ENCODE assay signal across 19 mouse cellular contexts in genomic region chr9:24775001-24775400, GRCm38 (mm10). TPM values are rescaled to one million over a fixed set of nuclear protein-coding genes. Genes with fewer than 3 reads are reported as not detected.
A peak's percentile ranks its signal among the peaks of the same experiment; 100 is the strongest.
DNase-seq lines count a peak whose midpoint lies in the region; ATAC-seq lines count a peak whose summit lies in the region.
"Had no signal": no experiment of that assay in that cellular context is flagged by ENCODE, and none has a peak within 500 bp of the region (broad histone marks: within the 10 kb centered on the region; RNA-seq: fewer than 3 reads in every experiment).

No protein-coding gene starts in this region.

- peaks cover 91% of the 10 kb centered on the region for H3K27me3 ChIP-seq in forebrain, embryonic 15.5 days
- H3K27me3 ChIP-seq in forebrain, embryonic 13.5 days, result peaks cover 98% of the 10 kb centered on the region
- no peaks in the 10 kb centered on the region for H3K27me3 ChIP-seq in heart, embryonic 14.5 days (ENCODE audit: control insufficient read depth, insufficient read depth, low read length)
- H3K27me3 ChIP-seq in heart, embryonic 16.5 days (ENCODE audit: control insufficient read depth, insufficient read depth, low read length), result peaks cover 17% of the 10 kb centered on the region
- H3K27me3 ChIP-seq: CH12.LX had no signal

- WGBS in forebrain, embryonic 15.5 days, result under 1% methylated on average over 9 of the region's 9 CpGs
- WGBS in forebrain, embryonic 13.5 days, result 0% methylated on average over 9 of the region's 9 CpGs
- WGBS in heart, embryonic 14.5 days, result 4% methylated on average over 9 of the region's 9 CpGs
- WGBS in heart, embryonic 16.5 days, result 6% methylated on average over 9 of the region's 9 CpGs

- H3K4me2 ChIP-seq in forebrain, embryonic 15.5 days (replicated peaks), result no peak overlapping the region
- H3K4me2 ChIP-seq in forebrain, embryonic 13.5 days, result no peak overlapping the region
- H3K4me2 ChIP-seq in heart, embryonic 14.5 days (ENCODE audit: low read length), result peak overlapping the region; percentile 92
- H3K4me2 ChIP-seq in heart, embryonic 16.5 days (ENCODE audit: low read depth, low read length), result peak overlapping the region; percentile 65

- 0 out of 2 replicates have a peak, but pooled peaks have one; percentile 3 for ATAC-seq in forebrain, embryonic 15.5 days (replicated peaks)
- ATAC-seq in forebrain, embryonic 13.5 days, result no peak
- no peak for ATAC-seq in heart, embryonic 14.5 days (ENCODE audit: insufficient number of reproducible peaks, insufficient read depth, low FRiP score, low read depth)
- ATAC-seq in heart, embryonic 16.5 days (replicated peaks; ENCODE audit: extremely low read depth, insufficient read depth, low FRiP score), result no peak

- H3K4me1 ChIP-seq in forebrain, embryonic 15.5 days, result peaks cover 30% of the 10 kb centered on the region
- H3K4me1 ChIP-seq in forebrain, embryonic 13.5 days, result peaks cover 29% of the 10 kb centered on the region
- peaks cover 5 to 28% of the 10 kb centered on the region in 2 experiments for H3K4me1 ChIP-seq in heart, embryonic 14.5 days (ENCODE audit: control insufficient read depth in 2 of 2, insufficient read depth in 2 of 2, low read length in 2 of 2)
- peaks cover 19% of the 10 kb centered on the region for H3K4me1 ChIP-seq in heart, embryonic 16.5 days (ENCODE audit: control insufficient read depth, insufficient read depth, low read length)

- no peak overlapping the region for H3K9ac ChIP-seq in forebrain, embryonic 15.5 days (replicated peaks)
- no peak overlapping the region for H3K9ac ChIP-seq in forebrain, embryonic 13.5 days
- H3K9ac ChIP-seq in heart, embryonic 14.5 days (ENCODE audit: low read length), result peak overlapping the region; percentile 100
- peak overlapping the region; percentile 87 for H3K9ac ChIP-seq in heart, embryonic 16.5 days (ENCODE audit: low read length)
- H3K9ac ChIP-seq: hindbrain, embryonic 12.5 days; neural tube, embryonic 12.5 days had no signal

- no peak overlapping the region for H3K27ac ChIP-seq in forebrain, embryonic 15.5 days (replicated peaks)
- no peak overlapping the region for H3K27ac ChIP-seq in forebrain, embryonic 13.5 days
- peak overlapping the region; percentile 97 to 99 for H3K27ac ChIP-seq in heart, embryonic 14.5 days (replicated peaks in 1 of 2; ENCODE audit: control insufficient read depth in 1 of 2, insufficient read depth in 1 of 2, low read depth in 2 of 2, low read length in 2 of 2)
- H3K27ac ChIP-seq in heart, embryonic 16.5 days (ENCODE audit: low read length), result peak overlapping the region; percentile 99
- H3K27ac ChIP-seq: hindbrain, embryonic 12.5 days; left cerebral cortex, adult 2 months; neural tube, embryonic 12.5 days had no signal

- DNase-seq in heart, postnatal 4 days, result no peak
- DNase-seq in lung, postnatal 25 days (ENCODE audit: low spot score), result peak; percentile 3
- DNase-seq in lung, postnatal 14 days, result no peak
- DNase-seq in cerebellum, adult 18-20 months, result no peak
- DNase-seq: adrenal gland, postnatal 14 days; gastrocnemius, postnatal 25 days; kidney, adult 8-10 months; kidney, postnatal 36 days; layer of hippocampus, adult 9-11 months; thymus, postnatal 14 days had no signal

- no peaks in the 10 kb centered on the region for H3K9me3 ChIP-seq in forebrain, embryonic 15.5 days
- H3K9me3 ChIP-seq in forebrain, embryonic 13.5 days (replicated peaks), result no peaks in the 10 kb centered on the region
- H3K9me3 ChIP-seq in heart, embryonic 14.5 days (ENCODE audit: control insufficient read depth, low read length), result no peaks in the 10 kb centered on the region
- no peaks in the 10 kb centered on the region for H3K9me3 ChIP-seq in heart, embryonic 16.5 days (replicated peaks; ENCODE audit: control insufficient read depth, low read length)
- H3K9me3 ChIP-seq: hindbrain, embryonic 12.5 days; neural tube, embryonic 12.5 days had no signal

- no peaks in the 10 kb centered on the region for H3K36me3 ChIP-seq in forebrain, embryonic 15.5 days
- no peaks in the 10 kb centered on the region for H3K36me3 ChIP-seq in forebrain, embryonic 13.5 days (ENCODE audit: poor library complexity, severe bottlenecking)
- peaks cover 18% of the 10 kb centered on the region for H3K36me3 ChIP-seq in heart, embryonic 14.5 days (ENCODE audit: control insufficient read depth, insufficient read depth, low read length)
- no peaks in the 10 kb centered on the region for H3K36me3 ChIP-seq in heart, embryonic 16.5 days (ENCODE audit: control insufficient read depth, insufficient read depth)
- H3K36me3 ChIP-seq: hindbrain, embryonic 12.5 days; neural tube, embryonic 12.5 days had no signal

- H3K4me3 ChIP-seq in forebrain, embryonic 15.5 days, result no peak overlapping the region
- no peak overlapping the region for H3K4me3 ChIP-seq in forebrain, embryonic 13.5 days
- peak overlapping the region; percentile 88 to 96 for H3K4me3 ChIP-seq in heart, embryonic 14.5 days (ENCODE audit: control insufficient read depth in 1 of 2, insufficient read depth in 1 of 2, low read depth in 1 of 2, low read length in 2 of 2)
- peak overlapping the region; percentile 74 for H3K4me3 ChIP-seq in heart, embryonic 16.5 days (ENCODE audit: low read length)
- H3K4me3 ChIP-seq: left cerebral cortex, adult 2 months had no signal

RNA-seq across cellular contexts. Expression of gene Tbx20, which starts 0.9 kb away (rescaled TPM):
- 0.03 and 0.04 TPM in 2 replicates for polyA plus RNA-seq in forebrain, embryonic 15.5 days (2015; fragmentation: Nextera tagmentation; extraction: Ambion mirVana)
- polyA plus RNA-seq in forebrain, embryonic 13.5 days (2015; fragmentation: Nextera tagmentation; extraction: Ambion mirVana), result 0.01 and 0.30 TPM in 2 replicates
- polyA plus RNA-seq in heart, embryonic 14.5 days (2014; fragmentation: Nextera tagmentation; extraction: Ambion mirVana), result 69.0 and 80.6 TPM in 2 replicates
- 100 to 1,000 TPM; 341 to 376 TPM for total RNA-seq in heart, postnatal 4 days (2021)
- polyA plus RNA-seq in heart, embryonic 16.5 days (2015; fragmentation: Nextera tagmentation; extraction: Ambion mirVana), result 67.6 and 68.9 TPM in 2 replicates
- total RNA-seq: CH12.LX; gastrocnemius, postnatal 25 days; left cerebral cortex, adult 2 months; MEL had no signal

Comparison
In these comparisons a context has a peak if more than half of its experiments do, and no peak if none do; other contexts are left out.
1. H3K27ac ChIP-seq: peak in heart, embryonic 14.5 days (2 of 2) and heart, embryonic 16.5 days (single experiment); none in forebrain, embryonic 15.5 days (single experiment) and forebrain, embryonic 13.5 days (single experiment).
2. H3K4me2 ChIP-seq: peak in heart, embryonic 14.5 days (single experiment) and heart, embryonic 16.5 days (single experiment); none in forebrain, embryonic 15.5 days (single experiment) and forebrain, embryonic 13.5 days (single experiment).
3. H3K4me3 ChIP-seq: peak in heart, embryonic 14.5 days (2 of 2) and heart, embryonic 16.5 days (single experiment); none in forebrain, embryonic 15.5 days (single experiment) and forebrain, embryonic 13.5 days (single experiment).
4. H3K9ac ChIP-seq: peak in heart, embryonic 14.5 days (single experiment) and heart, embryonic 16.5 days (single experiment); none in forebrain, embryonic 15.5 days (single experiment) and forebrain, embryonic 13.5 days (single experiment).
5. RNA of gene Tbx20, which starts 0.9 kb away (polyA plus RNA-seq): 69.0 to 80.6 TPM in heart, embryonic 14.5 days and 67.6 to 68.9 TPM in heart, embryonic 16.5 days; 0.03 to 0.04 TPM in forebrain, embryonic 15.5 days and 0.01 to 0.30 TPM in forebrain, embryonic 13.5 days; every median in the first group is over 10 times any median in the second.